Mouse (Mus musculus) hindbrain, embryonic 13.5 days (tissue): ENCODE measurements around the gene Tor1aip2. TPM values are rescaled to one million over a fixed set of nuclear protein-coding genes. Genes with fewer than 3 reads are reported as not detected.

ENCODE experiments used
- ATAC-seq: fragments of 200-750 bp; cut with Nextera tagmentation; 2 replicates; pipeline ENCODE4 v1.8.0; 2017; ENCODE audit warnings: moderate TSS enrichment; ENCODE audit not compliant: low FRiP score
- H3K27ac ChIP-seq: fragments of 300-500 bp; sonication (generic); 2 replicates; pipeline ENCODE4 v1.5.1; 2015; ENCODE audit warnings: inconsistent platforms, mild to moderate bottlenecking, moderate library complexity
- H3K27me3 ChIP-seq: fragments of 300-500 bp; sonication (generic); 2 replicates; pipeline ENCODE4 v1.6.1; 2015; ENCODE audit warnings: mild to moderate bottlenecking, inconsistent platforms
- H3K36me3 ChIP-seq: fragments of 300-500 bp; sonication (generic); 2 replicates; pipeline ENCODE4 v1.6.1; 2015; ENCODE audit warnings: mild to moderate bottlenecking, inconsistent platforms
- H3K4me1 ChIP-seq: fragments of 300-500 bp; sonication (generic); replicated peaks from 2 replicates; pipeline ENCODE4 v1.6.1; 2015; ENCODE audit warnings: inconsistent platforms
- H3K4me2 ChIP-seq: fragments of 300-500 bp; sonication (generic); 2 replicates; pipeline ENCODE4 v1.6.1; 2015; ENCODE audit warnings: inconsistent platforms, mild to moderate bottlenecking, moderate library complexity
- H3K4me3 ChIP-seq: fragments of 300-500 bp; sonication (generic); 2 replicates; pipeline ENCODE4 v1.5.1; 2015; ENCODE audit warnings: mild to moderate bottlenecking, inconsistent platforms
- H3K9ac ChIP-seq: fragments of 300-500 bp; sonication (generic); 2 replicates; pipeline ENCODE4 v1.6.1; 2015; ENCODE audit warnings: mild to moderate bottlenecking, inconsistent platforms
- H3K9me3 ChIP-seq: fragments of 300-500 bp; sonication (generic); 2 replicates; pipeline ENCODE4 v1.6.1; 2016; ENCODE audit warnings: inconsistent platforms
- WGBS: fragments of 180-500 bp; shearing (Covaris S2); methylation state at CpG from one replicate; pipeline ENCODE4 v1.1.7; 2015; 5-methylcytosine and 5-hydroxymethylcytosine counted together
- polyA plus RNA-seq: library from polyadenylated mRNA; unstranded; fragments of >200 nt; fragmentation: Nextera tagmentation; extraction: Ambion mirVana; gene quantifications from 2 replicates; pipeline ENCODE4 v1.2.1, GENCODE M21; 2015

The Tor1aip2 gene
- 66.9 and 71.8 TPM in 2 replicates for polyA plus RNA-seq

- Histone ChIP-seq H3K27me3 (no peaks in the 10 kb centered on the region), H3K27ac (peak within 1 kb of the TSS; percentile 99), H3K4me2 (peak within 1 kb of the TSS; percentile 66), H3K9me3 (no peaks in the 10 kb centered on the region), H3K4me3 (peak within 1 kb of the TSS; percentile 87), H3K9ac (peak within 1 kb of the TSS; percentile 91), H3K36me3 (peaks cover 31% of the 10 kb centered on the region), H3K4me1 (peaks cover 20% of the 10 kb centered on the region)
- under 1% methylated on average over 59 of the region's 59 CpGs for WGBS
- ATAC-seq: peak; percentile 80
Measured at GRCm38 (mm10) chr1:156035269-156035929, at the start of gene Tor1aip2. TSS of gene Tor1aip2 (plus strand) at chr1:156035403.

DNA sequence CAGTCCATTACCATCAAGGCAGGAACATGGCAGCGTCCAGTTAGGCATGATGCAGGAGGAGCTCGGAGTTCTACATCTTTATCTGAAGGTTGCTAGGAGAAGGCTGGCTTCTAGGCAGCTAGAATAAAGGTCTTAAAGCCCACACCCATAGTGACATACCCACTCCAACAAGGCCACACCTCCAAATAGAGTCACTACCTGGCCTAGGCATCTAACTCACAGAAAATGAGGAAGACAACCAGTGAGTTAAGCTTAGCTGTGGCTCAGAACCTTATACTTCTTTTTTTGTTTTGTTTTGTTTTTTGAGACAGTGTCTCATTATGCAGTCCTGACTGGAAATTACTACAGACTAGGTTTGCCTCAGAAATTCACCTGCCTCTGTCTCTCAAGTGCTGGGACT lies 47.6 kb upstream of the Tor1aip2 start:
- no peak for ATAC-seq
- no peaks in the 10 kb centered on the region for H3K9me3 ChIP-seq
- H3K4me2 ChIP-seq: no peak overlapping the region
- no peaks in the 10 kb centered on the region for H3K4me1 ChIP-seq
- WGBS: 86% methylated on average over 2 of the region's 2 CpGs
- no peak overlapping the region for H3K9ac ChIP-seq
- no peak overlapping the region for H3K4me3 ChIP-seq
- H3K27me3 ChIP-seq: no peaks in the 10 kb centered on the region
- H3K27ac ChIP-seq: no peak overlapping the region
- no peaks in the 10 kb centered on the region for H3K36me3 ChIP-seq

DNA sequence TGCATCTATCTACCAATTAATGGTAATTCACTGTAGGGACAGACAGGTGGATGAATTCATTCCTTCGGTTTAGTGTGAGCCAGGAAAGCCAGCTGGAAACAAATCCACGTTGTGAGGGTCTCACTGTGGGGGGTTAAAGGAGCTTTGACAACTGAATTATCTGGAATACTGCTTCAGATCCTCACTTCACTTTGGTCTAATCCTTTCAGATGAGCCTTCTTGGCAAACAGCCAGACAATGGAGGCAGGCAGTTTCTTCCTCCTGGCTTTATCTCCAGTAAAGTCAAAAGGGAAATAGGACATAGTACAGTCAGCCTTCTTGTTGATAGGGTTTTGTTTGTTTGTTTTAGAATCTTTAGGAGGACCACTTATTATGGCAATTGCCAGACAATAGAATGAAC lies 45.8 kb upstream of the Tor1aip2 start:
- no peak overlapping the region for H3K4me2 ChIP-seq
- H3K4me3 ChIP-seq: no peak overlapping the region
- no peaks in the 10 kb centered on the region for H3K36me3 ChIP-seq
- no peak for ATAC-seq
- H3K27ac ChIP-seq: no peak overlapping the region
- H3K9me3 ChIP-seq: no peaks in the 10 kb centered on the region
- 19% methylated on average over 2 of the region's 2 CpGs for WGBS
- no peak overlapping the region for H3K9ac ChIP-seq
- H3K4me1 ChIP-seq: no peaks in the 10 kb centered on the region
- H3K27me3 ChIP-seq: no peaks in the 10 kb centered on the region

- Histone ChIP-seq H3K9ac (no peak overlapping the region), H3K4me3 (no peak overlapping the region), H3K9me3 (no peaks in the 10 kb centered on the region), H3K36me3 (no peaks in the 10 kb centered on the region), H3K4me2 (no peak overlapping the region), H3K4me1 (no peaks in the 10 kb centered on the region), H3K27me3 (no peaks in the 10 kb centered on the region), H3K27ac (no peak overlapping the region)
- ATAC-seq: no peak
- WGBS: 83% methylated on average over 11 of the region's 11 CpGs
Measured at GRCm38 (mm10) chr1:155990391-155990790, 44.8 kb upstream of the Tor1aip2 start.

DNA sequence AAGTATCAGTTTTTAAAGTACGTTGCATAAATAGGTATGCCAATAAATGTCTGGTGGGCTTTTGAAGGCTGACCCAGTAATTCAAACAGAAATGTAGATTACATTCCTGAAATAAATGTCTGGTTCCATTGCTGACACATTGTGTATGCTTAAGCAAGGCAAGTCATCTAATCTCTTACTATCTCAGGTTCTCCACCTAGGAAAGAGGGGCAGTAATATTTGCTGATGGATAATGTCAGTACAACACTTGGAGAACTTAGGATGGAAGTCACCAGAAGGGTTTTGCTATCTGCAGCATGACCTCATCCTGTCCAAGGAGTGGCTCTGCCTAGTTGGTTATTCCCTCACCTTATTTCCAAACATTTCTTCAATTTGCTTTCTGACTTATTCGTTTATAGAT lies 40.7 kb upstream of the Tor1aip2 start:
- Histone ChIP-seq H3K9ac (no peak overlapping the region), H3K9me3 (no peaks in the 10 kb centered on the region), H3K36me3 (no peaks in the 10 kb centered on the region), H3K4me3 (no peak overlapping the region), H3K4me2 (no peak overlapping the region), H3K4me1 (no peaks in the 10 kb centered on the region), H3K27ac (no peak overlapping the region), H3K27me3 (no peaks in the 10 kb centered on the region)
- 85% methylated on average over 2 of the region's 2 CpGs for WGBS
- ATAC-seq: no peak

DNA sequence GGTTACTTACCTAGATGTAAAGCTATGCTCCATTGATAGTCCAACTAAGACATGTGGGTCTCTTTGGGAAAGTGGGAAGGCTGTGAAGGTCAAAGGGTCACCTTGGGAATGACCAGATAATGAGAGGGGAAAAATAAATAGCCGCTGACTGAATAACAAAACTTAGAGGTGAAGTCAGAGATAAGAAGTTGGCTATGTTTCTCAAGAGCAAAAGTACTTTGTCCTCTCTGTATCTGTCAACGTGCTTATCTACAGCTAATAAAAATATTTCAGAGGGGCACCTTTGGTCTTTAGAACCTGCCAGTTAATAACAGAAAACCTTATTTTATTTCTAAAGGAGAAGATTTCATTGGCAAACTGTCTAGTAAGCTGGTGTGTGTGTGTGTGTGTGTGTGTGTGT lies 39.6 kb upstream of the Tor1aip2 start:
- H3K9ac ChIP-seq: no peak overlapping the region
- ATAC-seq: no peak
- H3K27me3 ChIP-seq: no peaks in the 10 kb centered on the region
- no peaks in the 10 kb centered on the region for H3K9me3 ChIP-seq
- H3K4me1 ChIP-seq: no peaks in the 10 kb centered on the region
- no peak overlapping the region for H3K4me3 ChIP-seq
- no peak overlapping the region for H3K27ac ChIP-seq
- WGBS: 91% methylated on average over 2 of the region's 2 CpGs
- H3K36me3 ChIP-seq: no peaks in the 10 kb centered on the region
- H3K4me2 ChIP-seq: no peak overlapping the region

GRCm38 (mm10) chr1:156002366-156002765 lies 32.8 kb upstream of the Tor1aip2 start:
- 94% methylated on average over 8 of the region's 8 CpGs for WGBS
- Histone ChIP-seq H3K36me3 (peaks cover 22% of the 10 kb centered on the region), H3K9me3 (no peaks in the 10 kb centered on the region)

GRCm38 (mm10) chr1:156003201-156003935 lies 31.8 kb upstream of the Tor1aip2 start:
- 87% methylated on average over 7 of the region's 7 CpGs for WGBS
- no peaks in the 10 kb centered on the region for H3K9me3 ChIP-seq
- no peak overlapping the region for H3K27ac ChIP-seq
- H3K36me3 ChIP-seq: peaks cover 28% of the 10 kb centered on the region
- H3K9ac ChIP-seq: no peak overlapping the region
- no peak for ATAC-seq
- no peaks in the 10 kb centered on the region for H3K27me3 ChIP-seq
- H3K4me3 ChIP-seq: no peak overlapping the region
- no peaks in the 10 kb centered on the region for H3K4me1 ChIP-seq
- H3K4me2 ChIP-seq: no peak overlapping the region

More at GRCm38 (mm10) chr1:156002366-156002765, 32.8 kb upstream of the Tor1aip2 start:
- no peaks in the 10 kb centered on the region for H3K4me1 ChIP-seq
- H3K4me3 ChIP-seq: no peak overlapping the region
- no peak overlapping the region for H3K27ac ChIP-seq
- H3K9ac ChIP-seq: no peak overlapping the region
- no peak for ATAC-seq
- H3K27me3 ChIP-seq: no peaks in the 10 kb centered on the region
- H3K4me2 ChIP-seq: no peak overlapping the region

DNA sequence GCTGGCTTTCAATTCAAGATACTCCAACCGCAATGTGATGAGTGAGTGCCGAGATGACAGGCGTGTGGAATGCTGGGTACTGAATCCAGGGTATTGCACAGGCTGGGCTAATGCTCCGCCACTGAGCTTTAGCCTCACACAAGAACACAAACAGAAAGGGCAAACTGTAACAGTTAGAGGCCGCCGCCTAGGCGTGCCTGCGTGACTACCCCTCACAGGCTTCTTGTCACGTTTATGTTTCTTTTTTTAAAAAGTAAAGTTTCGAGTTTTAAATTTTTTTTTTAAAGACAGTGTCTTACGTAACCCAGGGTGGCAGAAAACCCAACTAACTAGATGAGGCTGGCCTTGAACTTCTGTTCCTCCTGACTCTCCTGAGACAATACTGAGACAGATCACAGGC lies 29.3 kb upstream of the Tor1aip2 start:
- H3K27ac ChIP-seq: no peak overlapping the region
- no peaks in the 10 kb centered on the region for H3K4me1 ChIP-seq
- H3K27me3 ChIP-seq: no peaks in the 10 kb centered on the region
- H3K4me3 ChIP-seq: no peak overlapping the region
- peaks cover 33% of the 10 kb centered on the region for H3K36me3 ChIP-seq
- 93% methylated on average over 11 of the region's 11 CpGs for WGBS
- H3K9me3 ChIP-seq: no peaks in the 10 kb centered on the region
- H3K9ac ChIP-seq: no peak overlapping the region
- no peak overlapping the region for H3K4me2 ChIP-seq
- ATAC-seq: no peak

DNA sequence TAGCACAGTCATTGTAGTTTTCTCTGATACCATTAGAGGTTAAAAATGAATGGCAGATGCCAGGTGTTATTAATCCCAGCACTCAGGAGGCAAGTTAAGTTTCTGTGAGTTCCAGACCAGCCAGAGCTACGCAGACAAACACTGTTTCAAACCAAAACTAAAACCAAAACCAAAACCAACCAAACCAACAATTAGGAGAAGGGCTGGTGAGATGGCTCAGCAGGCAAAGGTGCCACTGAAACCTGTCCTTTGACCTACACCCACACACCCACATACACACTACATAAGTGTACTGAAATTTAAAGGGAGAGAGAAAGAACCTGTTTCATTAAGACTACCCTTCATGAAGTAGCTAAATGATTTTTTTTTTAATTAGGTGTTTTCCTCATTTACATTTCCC lies 26.2 kb upstream of the Tor1aip2 start:
- no peak overlapping the region for H3K27ac ChIP-seq
- 96% methylated on average over 1 of the region's 1 CpGs for WGBS
- H3K4me1 ChIP-seq: no peaks in the 10 kb centered on the region
- no peaks in the 10 kb centered on the region for H3K27me3 ChIP-seq
- H3K36me3 ChIP-seq: peaks cover 44% of the 10 kb centered on the region
- no peak overlapping the region for H3K4me3 ChIP-seq
- H3K9ac ChIP-seq: no peak overlapping the region
- H3K4me2 ChIP-seq: no peak overlapping the region
- no peaks in the 10 kb centered on the region for H3K9me3 ChIP-seq
- ATAC-seq: no peak

DNA sequence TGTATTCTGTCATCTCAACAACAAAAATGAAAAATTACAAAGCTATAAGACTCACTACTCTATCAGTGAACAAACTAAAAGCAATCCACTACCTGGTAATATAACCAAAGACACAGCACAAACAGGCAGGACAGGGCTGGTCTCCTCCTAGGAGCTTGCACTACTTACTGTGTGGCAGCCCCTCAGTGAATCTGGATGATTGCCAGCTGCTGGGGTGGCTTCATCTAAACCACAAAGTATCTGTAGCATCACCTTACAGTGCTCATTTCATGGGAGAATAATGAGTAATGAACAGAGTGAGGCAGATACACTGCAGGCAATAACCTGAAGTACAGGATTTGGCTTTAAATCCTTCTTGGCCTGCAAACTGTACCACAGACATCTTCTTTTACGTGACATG lies 15.4 kb upstream of the Tor1aip2 start:
- H3K4me1 ChIP-seq: no peaks in the 10 kb centered on the region
- no peak overlapping the region for H3K4me3 ChIP-seq
- H3K9me3 ChIP-seq: no peaks in the 10 kb centered on the region
- peaks cover 54% of the 10 kb centered on the region for H3K36me3 ChIP-seq
- no peak overlapping the region for H3K4me2 ChIP-seq
- H3K27ac ChIP-seq: no peak overlapping the region
- H3K9ac ChIP-seq: no peak overlapping the region
- no peaks in the 10 kb centered on the region for H3K27me3 ChIP-seq
- ATAC-seq: no peak
- 97% methylated on average over 1 of the region's 1 CpGs for WGBS

DNA sequence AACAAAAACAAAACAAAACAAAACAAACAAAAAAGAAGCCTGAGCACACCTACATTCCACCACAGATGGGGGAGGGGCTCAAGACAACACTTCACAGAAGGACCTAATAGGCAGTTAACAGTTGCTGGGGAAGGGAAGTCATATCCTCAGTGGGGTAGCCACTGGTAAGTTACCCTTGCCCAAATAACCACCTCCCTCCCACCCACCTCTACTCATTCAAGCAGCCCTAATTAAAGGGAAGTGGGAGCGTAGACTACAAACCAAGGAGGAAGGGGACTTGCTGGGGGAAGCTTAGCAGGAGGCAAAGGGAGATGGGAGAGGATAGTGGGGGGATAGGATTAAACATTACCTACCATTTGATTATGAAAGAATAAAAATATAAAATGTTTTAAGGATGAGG lies 14.8 kb upstream of the Tor1aip2 start:
- H3K36me3 ChIP-seq: peaks cover 55% of the 10 kb centered on the region
- no peak for ATAC-seq

More for the DNA sequence above, 14.8 kb upstream of the Tor1aip2 start:
- H3K4me2 ChIP-seq: no peak overlapping the region
- no peak overlapping the region for H3K27ac ChIP-seq
- no peaks in the 10 kb centered on the region for H3K4me1 ChIP-seq
- WGBS: 94% methylated on average over 1 of the region's 1 CpGs
- no peak overlapping the region for H3K4me3 ChIP-seq
- no peaks in the 10 kb centered on the region for H3K27me3 ChIP-seq
- no peaks in the 10 kb centered on the region for H3K9me3 ChIP-seq
- no peak overlapping the region for H3K9ac ChIP-seq
